Mouse (Mus musculus): ENCODE measurements around the gene Cyp3a11.
"Not testable (repeated sequence)": the region's sequence is repeated elsewhere in the genome, so short reads cannot be mapped to it uniquely, and the experiment has no call there.

Gene Cyp3a11

DNA sequence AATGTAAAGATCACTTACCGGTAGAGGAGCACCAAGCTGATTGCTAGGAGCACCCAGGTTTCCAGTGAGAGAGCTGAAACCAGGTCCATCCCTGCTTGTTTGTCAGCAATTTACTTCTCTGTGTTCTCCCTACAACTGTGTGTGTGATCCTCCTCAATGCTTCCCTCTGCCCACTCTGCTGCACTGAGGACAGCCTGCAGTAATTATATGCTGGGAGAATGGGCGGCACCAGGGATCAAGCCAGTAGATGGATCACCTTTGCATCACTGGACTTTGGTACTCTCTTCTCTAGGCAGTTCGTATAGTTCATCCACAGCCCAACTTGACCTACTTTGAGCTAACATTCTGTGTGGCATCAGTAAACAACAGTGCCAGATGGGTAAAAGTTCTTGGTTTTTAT lies at the start of gene Cyp3a11:
Gene Cyp3a11, minus strand, starts transcription at position 277 of the 400 bp plus-strand sequence.
- no peak for DNase-seq (ENCODE audit: low read depth)

DNA sequence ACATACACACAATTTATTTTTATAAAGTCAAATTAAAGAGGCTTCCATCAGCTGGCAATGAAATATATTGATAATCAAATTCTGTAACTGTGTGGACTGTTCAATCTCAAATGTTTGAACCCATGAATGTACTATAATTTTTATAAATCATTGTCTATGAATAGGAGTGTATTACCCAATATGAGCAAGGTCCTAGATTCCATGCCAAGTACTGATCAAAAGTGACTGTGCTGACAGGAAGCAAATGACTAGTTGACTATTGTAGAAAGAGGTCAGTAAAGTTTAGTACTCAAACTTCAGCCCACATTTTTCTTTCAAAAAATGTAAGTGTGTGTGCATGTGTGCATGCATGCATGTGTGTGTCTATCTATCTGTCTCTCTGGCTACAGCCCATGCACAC lies 33.1 kb upstream of the Cyp3a11 start:
- DNase-seq (ENCODE audit: low read depth): no peak

- DNase-seq (ENCODE audit: low read depth): no peak
These were observed 32.0 kb upstream of the Cyp3a11 start for GRCm38 (mm10) chr5:145911781-145912180.

GRCm38 (mm10) chr5:145906937-145907336 lies 27.2 kb upstream of the Cyp3a11 start:
- not testable (repeated sequence) for DNase-seq (ENCODE audit: low read depth)

- DNase-seq (ENCODE audit: low read depth): no peak
These were observed 24.8 kb upstream of the Cyp3a11 start for GRCm38 (mm10) chr5:145904535-145904934.

DNA sequence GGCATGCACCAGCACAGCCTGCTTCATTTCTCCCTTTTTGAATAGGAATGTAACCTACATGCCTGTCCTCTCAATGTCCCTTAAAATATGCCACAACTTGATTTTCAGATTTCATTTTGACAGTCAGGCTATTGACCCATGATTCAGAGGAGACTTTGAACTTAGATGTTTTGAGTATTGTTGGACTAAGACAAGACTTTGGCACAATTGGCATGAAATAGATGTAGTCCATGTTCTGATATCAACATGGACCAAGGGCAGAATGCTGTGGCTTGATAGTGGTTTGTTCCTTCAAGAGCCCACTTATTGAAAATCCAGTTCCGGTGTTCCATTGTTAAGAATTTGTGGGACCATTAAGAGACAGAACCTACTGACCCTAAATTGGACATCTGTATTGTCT lies 23.6 kb upstream of the Cyp3a11 start:
- no peak for DNase-seq (ENCODE audit: low read depth)

DNA sequence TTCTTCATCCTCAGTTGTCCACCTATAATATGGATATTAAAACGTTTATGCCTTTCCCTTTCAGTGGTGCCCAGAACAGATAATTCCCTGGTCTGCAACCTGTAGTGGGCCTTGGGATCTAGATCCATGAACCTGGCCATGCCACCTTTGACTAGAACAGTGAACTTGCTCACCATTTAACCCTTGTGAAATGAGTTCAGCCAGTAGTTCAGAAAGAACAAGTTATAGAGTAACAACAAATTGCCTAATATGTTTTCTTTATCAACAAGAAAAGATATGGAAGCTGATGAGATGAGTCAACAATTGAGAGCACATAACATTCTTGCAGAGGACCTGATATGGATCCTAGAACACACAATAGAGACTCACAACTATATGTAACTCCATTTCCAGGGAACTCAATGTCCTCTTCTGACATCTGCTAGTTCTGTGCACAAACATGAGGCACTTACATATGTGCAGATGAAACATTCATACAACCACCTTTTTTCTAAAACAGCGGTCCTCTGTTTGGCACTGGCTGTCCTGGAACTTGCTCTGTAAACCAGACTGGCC lies 20.7 kb upstream of the Cyp3a11 start:
- no peak for DNase-seq (ENCODE audit: low read depth)

DNA sequence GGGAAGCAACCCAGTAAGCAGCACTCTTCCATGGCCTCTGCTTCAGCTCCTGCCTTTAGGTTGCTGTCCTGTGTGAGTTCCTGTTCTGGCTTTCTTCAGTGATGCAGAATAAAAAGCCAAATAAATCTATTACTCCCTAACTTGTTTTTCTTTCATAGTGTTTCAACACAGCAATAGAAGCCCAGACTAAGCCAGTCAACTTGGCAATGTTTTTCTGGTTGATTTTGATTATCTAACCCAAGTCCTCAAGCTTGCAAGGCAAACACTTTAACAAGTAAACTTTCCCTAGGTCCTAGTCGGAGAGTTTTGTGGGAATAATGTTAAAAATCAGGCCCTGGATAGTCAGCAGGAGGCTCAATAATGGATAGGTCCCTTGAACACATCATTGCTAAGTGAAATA lies 17.5 kb upstream of the Cyp3a11 start:
- no peak for DNase-seq (ENCODE audit: low read depth)

- DNase-seq (ENCODE audit: low read depth): no peak
These were observed 1.4 kb upstream of the Cyp3a11 start for GRCm38 (mm10) chr5:145881207-145881606.

DNA sequence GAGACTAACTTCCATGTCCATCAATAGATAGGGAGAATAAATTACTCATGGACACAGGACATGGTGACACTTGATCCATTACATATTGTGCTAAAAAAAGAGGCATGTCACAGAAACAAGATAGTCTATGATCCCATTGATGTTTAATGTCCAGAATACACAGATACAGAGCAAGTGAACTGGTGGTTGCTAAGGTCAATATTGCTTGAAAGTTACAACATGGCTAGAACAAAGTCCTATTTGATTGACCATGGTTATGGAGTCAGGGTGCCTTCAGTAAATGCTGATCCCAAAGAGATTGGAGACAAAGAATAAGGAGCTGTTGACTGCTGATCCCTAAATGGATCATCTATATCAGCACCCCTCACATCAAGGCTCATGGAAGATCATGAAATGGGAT lies 12.3 kb downstream of the Cyp3a11 start:
- DNase-seq (ENCODE audit: low read depth): not testable (repeated sequence)

DNA sequence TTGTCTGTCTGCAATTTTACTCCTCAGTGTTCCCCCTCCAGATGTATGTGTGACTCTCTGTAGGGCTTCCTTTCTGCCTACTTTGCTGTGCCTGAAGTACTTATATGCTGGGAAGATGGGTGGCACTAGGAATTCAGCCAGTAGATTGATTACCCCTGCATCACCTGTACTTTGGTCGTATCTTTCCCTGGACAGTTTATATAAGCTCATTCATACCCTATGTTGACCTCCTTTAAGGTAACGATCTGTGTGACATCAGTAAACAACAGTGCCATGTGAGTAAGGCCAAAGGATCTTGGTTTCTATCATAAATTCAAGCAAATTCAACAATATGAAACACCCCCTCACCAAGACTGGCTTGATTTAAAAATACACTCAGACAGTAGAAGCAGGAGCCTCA lies 74.0 kb downstream of the Cyp3a11 start, which contains the start of gene Cyp3a44:
Gene Cyp3a44, minus strand, starts transcription at position 79 of the 400 bp plus-strand sequence.
- DNase-seq (ENCODE audit: low read depth): not testable (repeated sequence)

Data from naive thymus-derived CD4-positive, alpha-beta T cell, adult 2 months (primary cell).